Mouse (Mus musculus): ENCODE data around the gene Grsf1.

The Grsf1 gene

GRCm38 (mm10) chr5:88629987-88630386 lies 46.0 kb downstream of the Grsf1 start:
- DNase-seq, result no peak

DNA sequence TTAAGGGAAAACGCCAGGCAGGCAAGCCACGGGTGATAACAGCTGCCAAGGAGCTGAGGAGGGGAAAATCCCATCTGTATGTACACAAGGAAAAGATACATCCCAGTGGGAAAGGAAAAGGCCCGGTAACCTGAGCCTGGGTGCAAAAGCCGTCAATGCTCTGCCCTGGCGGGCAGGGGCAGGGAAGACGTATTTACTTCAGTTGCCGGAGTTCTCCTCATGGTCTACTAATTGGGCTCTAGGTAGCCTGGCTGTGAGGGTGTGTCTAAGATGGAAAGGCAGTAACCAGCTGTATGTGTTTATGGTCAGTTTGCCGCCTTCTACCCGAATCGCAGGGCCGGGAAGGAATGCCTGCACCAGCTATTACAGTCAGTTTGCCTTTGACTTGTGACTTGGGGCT lies 46.8 kb downstream of the Grsf1 start:
- no peak for DNase-seq

- no peak for DNase-seq
Observed at GRCm38 (mm10) chr5:88627545-88627944, 48.4 kb downstream of the Grsf1 start.

DNA sequence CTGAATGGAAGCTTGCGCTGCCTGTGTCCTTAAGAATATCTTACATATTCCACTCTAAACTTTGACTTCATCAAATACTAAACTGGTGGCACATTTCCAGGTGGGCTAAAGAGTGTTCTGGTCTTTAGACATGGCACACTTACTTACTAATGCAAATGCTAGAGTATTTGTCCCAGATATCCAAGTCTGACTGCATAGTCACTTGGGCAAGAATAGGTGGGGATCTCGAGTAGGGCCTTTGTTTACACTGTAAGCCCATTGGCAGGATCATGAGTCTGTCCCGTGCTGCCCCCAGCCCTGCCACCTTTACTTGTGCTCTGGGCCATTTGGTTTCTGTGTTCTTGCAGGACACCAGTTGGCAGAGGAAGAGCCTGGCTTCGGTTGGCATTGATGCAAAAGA lies 59.0 kb downstream of the Grsf1 start:
- no peak for DNase-seq

DNA sequence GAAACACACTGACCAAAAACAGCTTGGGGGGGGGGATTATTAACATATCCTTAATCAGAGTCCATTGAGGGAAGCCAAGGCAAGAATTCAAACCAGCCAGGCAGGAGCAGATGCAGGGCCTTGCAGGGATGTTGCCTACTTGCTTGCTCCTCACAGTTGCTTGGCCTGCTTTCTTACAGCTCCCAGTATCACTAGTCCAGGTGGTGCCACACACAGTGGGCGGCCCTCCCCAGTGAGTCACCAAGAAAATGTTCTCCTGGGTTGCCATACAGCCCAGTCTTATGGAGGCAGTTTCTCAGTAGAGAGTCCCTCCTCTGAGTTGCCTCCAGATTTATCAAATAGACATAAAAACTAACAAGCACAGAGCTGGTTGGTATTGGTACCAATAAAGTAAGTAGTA lies 61.8 kb downstream of the Grsf1 start:
- no peak for DNase-seq
